Mouse (Mus musculus) CH12.LX (cell line): ENCODE data around the gene Rnf214. TPM values are rescaled to one million over a fixed set of nuclear protein-coding genes. Genes with fewer than 3 reads are reported as not detected.

Experiments
- DNase-seq: peaks from one replicate; pipeline ENCODE4 v3.0.0-alpha.2; 2013; ENCODE audit errors: extremely low read depth
- H3K27ac ChIP-seq: 2 replicates; pipeline ENCODE4 v1.5.1; 2012; ENCODE audit warnings: low read depth, mild to moderate bottlenecking, control low read depth, moderate library complexity; ENCODE audit not compliant: insufficient read depth
- H3K27me3 ChIP-seq: replicated peaks from 2 replicates; pipeline ENCODE3; 2012; ENCODE audit warnings: inconsistent platforms
- H3K36me3 ChIP-seq, 2 experiments: replicated peaks in 1 of 2; 2 replicates each; pipeline versions ENCODE3 to v1.6.1; 2012; ENCODE audit warnings: inconsistent platforms in 1 of 2, low read length in 1 of 2, mild to moderate bottlenecking in 1 of 2, mixed read lengths in 1 of 2, moderate library complexity in 1 of 2; ENCODE audit not compliant: control insufficient read depth in 1 of 2, insufficient read depth in 1 of 2
- H3K4me1 ChIP-seq, 2 experiments: 2 replicates each; pipeline ENCODE4 v1.6.1; 2012; ENCODE audit warnings: inconsistent platforms in 1 of 2, moderate library complexity in 1 of 2; ENCODE audit not compliant: insufficient read depth in 2 of 2, control insufficient read depth in 1 of 2
- H3K4me2 ChIP-seq: 2 replicates; pipeline ENCODE4 v1.6.1; 2012; ENCODE audit warnings: low read depth, mild to moderate bottlenecking, control low read depth; ENCODE audit not compliant: poor library complexity, insufficient read depth, severe bottlenecking
- H3K4me3 ChIP-seq, 3 experiments: fragments of 150-350 bp in 1 of 3; sonication (generic) in 1 of 3; replicated peaks in 1 of 3; 2 replicates each; pipeline versions ENCODE3 to v1.5.1; 2011 to 2012; ENCODE audit warnings: low read depth in 2 of 3, low read length in 2 of 3, mild to moderate bottlenecking in 2 of 3, moderate library complexity in 2 of 3, control low read depth in 1 of 3, improper control_type of control experiment in 1 of 3, inconsistent platforms in 1 of 3, mixed read lengths in 1 of 3; ENCODE audit not compliant: poor library complexity in 1 of 3
- H3K79me2 ChIP-seq: replicated peaks from 2 replicates; pipeline ENCODE4 v1.6.1; 2012; ENCODE audit warnings: mild to moderate bottlenecking, moderate library complexity; ENCODE audit not compliant: control insufficient read depth, poor library complexity, insufficient read depth, severe bottlenecking; ENCODE audit errors: extremely low read depth
- H3K9ac ChIP-seq: 2 replicates; pipeline ENCODE4 v1.6.1; 2012; ENCODE audit warnings: low read depth, mild to moderate bottlenecking, control low read depth, moderate library complexity; ENCODE audit not compliant: insufficient read depth
- H3K9me3 ChIP-seq: replicated peaks from 2 replicates; pipeline ENCODE3; 2012; ENCODE audit warnings: low read length, inconsistent platforms, mixed read lengths
- BHLHE40 ChIP-seq: IDR thresholded peaks from 2 replicates; pipeline ENCODE4 v1.6.1; 2011; ENCODE audit warnings: mild to moderate bottlenecking, low read depth, low read length, improper control_type of control experiment
- CHD2 ChIP-seq: IDR thresholded peaks from 2 replicates; pipeline ENCODE4 v1.6.1; 2011; ENCODE audit warnings: low read length, improper control_type of control experiment
- ELF1 ChIP-seq: IDR thresholded peaks from 2 replicates; pipeline ENCODE4 v1.6.1; 2014; ENCODE audit warnings: low read depth, mild to moderate bottlenecking, inconsistent platforms, low read length, improper control_type of control experiment
- EP300 ChIP-seq: IDR thresholded peaks from 2 replicates; pipeline ENCODE4 v1.6.1; 2011; ENCODE audit warnings: low read length, improper control_type of control experiment
- GABPA ChIP-seq: IDR thresholded peaks from 2 replicates; pipeline ENCODE4 v1.6.1; 2012; ENCODE audit warnings: low read depth, low read length, improper control_type of control experiment, inconsistent platforms; ENCODE audit not compliant: insufficient replicate concordance
- HCFC1 ChIP-seq: IDR thresholded peaks from 2 replicates; pipeline ENCODE4 v1.6.1; 2012; ENCODE audit warnings: low read depth, mild to moderate bottlenecking, inconsistent platforms, low read length, improper control_type of control experiment
- IRF4 ChIP-seq: IDR thresholded peaks from 2 replicates; pipeline ENCODE4 v1.6.1; 2014; ENCODE audit warnings: low read depth, mild to moderate bottlenecking, inconsistent platforms, low read length, improper control_type of control experiment
- MAFK ChIP-seq: IDR thresholded peaks from 2 replicates; pipeline ENCODE4 v1.6.1; 2011; ENCODE audit warnings: low read length, improper control_type of control experiment; ENCODE audit not compliant: insufficient replicate concordance
- MAX ChIP-seq: IDR thresholded peaks from 2 replicates; pipeline ENCODE4 v1.6.1; 2011; ENCODE audit warnings: low read length, improper control_type of control experiment
- MYC ChIP-seq: IDR thresholded peaks from 2 replicates; pipeline ENCODE4 v1.6.1; 2011; ENCODE audit warnings: low read depth, mild to moderate bottlenecking, improper control_type of control experiment, low read length
- NELFE ChIP-seq: IDR thresholded peaks from 2 replicates; pipeline ENCODE4 v1.6.1; 2011; ENCODE audit warnings: low read depth, low read length, improper control_type of control experiment
- NRF1 ChIP-seq: IDR thresholded peaks from 2 replicates; pipeline ENCODE4 v1.6.1; 2014; ENCODE audit warnings: low read depth, mild to moderate bottlenecking, inconsistent platforms, low read length, improper control_type of control experiment, moderate library complexity
- PAX5 ChIP-seq: IDR thresholded peaks from 2 replicates; pipeline ENCODE4 v1.6.1; 2012; ENCODE audit warnings: low read length, inconsistent platforms, mixed read lengths
- POLR2A ChIP-seq: IDR thresholded peaks from 2 replicates; pipeline ENCODE4 v1.6.1; 2011; ENCODE audit warnings: low read depth, mild to moderate bottlenecking, improper control_type of control experiment, low read length
- SIN3A ChIP-seq: IDR thresholded peaks from 2 replicates; pipeline ENCODE4 v1.6.1; 2012; ENCODE audit warnings: low read length, improper control_type of control experiment, inconsistent platforms
- TBP ChIP-seq: conservative IDR thresholded peaks from 2 replicates; pipeline ENCODE4 v1.6.1; 2011; ENCODE audit warnings: low read depth, low read length, improper control_type of control experiment
- USF1 ChIP-seq: IDR thresholded peaks from 2 replicates; pipeline ENCODE4 v1.6.1; 2014; ENCODE audit warnings: low read depth, mild to moderate bottlenecking, inconsistent platforms, low read length, improper control_type of control experiment
- USF2 ChIP-seq: conservative IDR thresholded peaks from 2 replicates; pipeline ENCODE4 v1.6.1; 2011; ENCODE audit warnings: low read depth, low read length, improper control_type of control experiment
- ZKSCAN1 ChIP-seq: IDR thresholded peaks from 2 replicates; pipeline ENCODE4 v1.6.1; 2012; ENCODE audit warnings: low read depth, inconsistent platforms, low read length, improper control_type of control experiment, borderline replicate concordance
- ZMIZ1 ChIP-seq: IDR thresholded peaks from 2 replicates; pipeline ENCODE4 v1.6.1; 2012; ENCODE audit warnings: low read depth, mild to moderate bottlenecking, inconsistent platforms, low read length, improper control_type of control experiment
- ZNF384 ChIP-seq: IDR thresholded peaks from 2 replicates; pipeline ENCODE4 v1.6.1; 2012; ENCODE audit warnings: low read depth, low read length, improper control_type of control experiment, inconsistent platforms
- dilution Hi-C: fragments of 300-500 bp; cut with MboI; formaldehyde crosslinking; loops from 2 replicates; pipeline ENCODE4 v1.14.3; 2020; ENCODE audit warnings: low sequenced_read_pairs; ENCODE audit not compliant: extremely low pct_unique_long_range_greater_than_20kb, extremely low pct_ligation_motif_present
- in situ Hi-C: fragments of 300-500 bp; cut with MboI; formaldehyde crosslinking; loops from 3 replicates; pipeline ENCODE4 v1.14.3; 2019; ENCODE audit warnings: low sequenced_read_pairs, low pct_ligation_motif_present, low pct_unique_long_range_greater_than_20kb, mixed read lengths
- polyA plus RNA-seq: library from polyadenylated mRNA; unstranded; fragments of >175 nt; gene quantifications from 2 replicates; pipeline ENCODE4 v1.2.1, GENCODE M21; 2012; ENCODE audit warnings: low read depth; ENCODE audit not compliant: insufficient read length
- total RNA-seq, 2 experiments: library from RNA; depleted of rRNA; stranded (reverse); fragments of 300-350 nt in 1 of 2; fragments of >200 nt in 1 of 2; gene quantifications; 2 replicates each; pipeline ENCODE4 v1.2.3; 2012 to 2014

Rnf214 gene
- total and polyA plus RNA-seq, 3 experiments, result 4.4 to 16.1 (median 9.4) TPM

- dilution Hi-C loops (no loop called here), in situ Hi-C loops (no loop called here)
- H3K27me3 ChIP-seq, result no peaks in the 10 kb centered on the region
- peak within 1 kb of the TSS; percentile 67 for H3K9ac ChIP-seq
- H3K4me1 ChIP-seq, result peaks cover 4 to 34% of the 10 kb centered on the region in 2 experiments
- H3K36me3 ChIP-seq, result peaks cover 0 to 14% of the 10 kb centered on the region in 2 experiments
- H3K27ac ChIP-seq, result no peak within 1 kb of the TSS
- H3K4me3 ChIP-seq, result peak within 1 kb of the TSS; percentile 79 to 91 (median 84)
- H3K4me2 ChIP-seq, result peak within 1 kb of the TSS; percentile 70
- DNase-seq, result peak; percentile 94
- peaks cover 7% of the 10 kb centered on the region for H3K9me3 ChIP-seq
- TF ChIP-seq GABPA (no peak), ZNF384 (no peak), NRF1 (no peak), POLR2A (peak; percentile 62), ELF1 (peak; percentile 93), EP300 (no peak), SIN3A (peak; percentile 85), PAX5 (no peak), TBP (0 out of 2 replicates have a peak, but pooled peaks have one; percentile 13), USF2 (peak; percentile 33), IRF4 (no peak; the same call in 1 of the 2 replicates), MYC (0 out of 2 replicates have a peak, but pooled peaks have one; percentile 14), ZMIZ1 (no peak), MAX (peak; percentile 41; the same call in 1 of the 2 replicates), MAFK (peak; percentile 5; the same call in 1 of the 2 replicates), ZKSCAN1 (no peak), HCFC1 (peak; percentile 72), USF1 (peak; percentile 73), NELFE (peak; percentile 41; the same call in 1 of the 2 replicates), CHD2 (peak; percentile 55; the same call in 1 of the 2 replicates), BHLHE40 (no peak)
- no peaks in the 10 kb centered on the region for H3K79me2 ChIP-seq
Measured at GRCm38 (mm10) chr9:45828291-45828963, 78.3 kb downstream of the Rnf214 start, which contains the start of gene Cep164. Gene Cep164, minus strand, starts transcription at chr9:45828691.
